Mouse (Mus musculus) midbrain, embryonic 12.5 days (tissue): ENCODE measurements around the gene Vmn1r58. TPM values are rescaled to one million over a fixed set of nuclear protein-coding genes. Genes with fewer than 3 reads are reported as not detected.
"Not testable (repeated sequence)": the region's sequence is repeated elsewhere in the genome, so short reads cannot be mapped to it uniquely, and the experiment has no call there.

Source experiments
- ATAC-seq: fragments of 200-750 bp; cut with Nextera tagmentation; 2 replicates; pipeline ENCODE4 v1.8.0; 2017; ENCODE audit warnings: low read depth, moderate TSS enrichment, moderate library complexity; ENCODE audit not compliant: low FRiP score
- H3K27ac ChIP-seq: fragments of 300-500 bp; sonication (generic); replicated peaks from 2 replicates; pipeline ENCODE4 v1.5.1; 2016; ENCODE audit warnings: mild to moderate bottlenecking
- H3K27me3 ChIP-seq: fragments of 300-500 bp; sonication (generic); 2 replicates; pipeline ENCODE4 v1.6.1; 2016; ENCODE audit warnings: mild to moderate bottlenecking
- H3K36me3 ChIP-seq: fragments of 300-500 bp; sonication (generic); 2 replicates; pipeline ENCODE4 v1.6.1; 2016
- H3K4me1 ChIP-seq: fragments of 300-500 bp; sonication (generic); 2 replicates; pipeline ENCODE4 v1.6.1; 2016
- H3K4me2 ChIP-seq: fragments of 300-500 bp; sonication (generic); replicated peaks from 2 replicates; pipeline ENCODE4 v1.6.1; 2016; ENCODE audit warnings: mild to moderate bottlenecking, moderate library complexity
- H3K4me3 ChIP-seq: fragments of 300-500 bp; sonication (generic); 2 replicates; pipeline ENCODE4 v1.5.1; 2016; ENCODE audit warnings: mild to moderate bottlenecking
- H3K9ac ChIP-seq: fragments of 300-500 bp; sonication (generic); replicated peaks from 2 replicates; pipeline ENCODE4 v1.6.1; 2016; ENCODE audit warnings: mild to moderate bottlenecking, moderate library complexity
- H3K9me3 ChIP-seq: fragments of 300-500 bp; sonication (generic); 2 replicates; pipeline ENCODE4 v1.6.1; 2016; ENCODE audit warnings: mild to moderate bottlenecking
- WGBS: fragments of 180-500 bp; shearing (Covaris S2); methylation state at CpG from one replicate; pipeline ENCODE4 v1.1.7; 2016; 5-methylcytosine and 5-hydroxymethylcytosine counted together
- polyA plus RNA-seq: library from polyadenylated mRNA; unstranded; fragments of >200 nt; fragmentation: Nextera tagmentation; extraction: Ambion mirVana; gene quantifications from 2 replicates; pipeline ENCODE4 v1.2.1, GENCODE M21; 2016

Gene Vmn1r58
- polyA plus RNA-seq: not detected in 2 replicates

DNA sequence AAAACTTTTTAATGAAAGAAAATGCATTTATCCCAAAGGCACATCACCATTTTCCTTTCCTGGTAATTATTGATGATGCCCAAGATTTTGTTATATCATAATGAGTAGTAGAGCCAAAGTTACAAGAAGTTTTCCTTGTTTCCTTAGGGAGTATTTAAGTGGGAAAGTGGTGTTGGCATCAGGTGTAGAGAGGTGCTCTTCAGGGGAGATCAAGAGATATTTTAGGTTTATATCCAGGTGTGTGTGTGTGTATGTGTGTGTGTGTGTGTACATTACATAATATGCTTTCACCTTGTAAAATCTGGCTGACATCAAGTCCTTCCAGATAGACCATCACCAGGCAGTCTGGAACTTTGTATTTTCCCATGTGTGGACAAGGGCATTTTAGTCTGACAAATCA is at the start of gene Vmn1r58:
TSS of gene Vmn1r58 (minus strand) at position 101 of the 400 bp plus-strand sequence.
- not testable (repeated sequence) for H3K27ac ChIP-seq, H3K4me1 ChIP-seq, ATAC-seq, H3K36me3 ChIP-seq, H3K4me3 ChIP-seq, H3K27me3 ChIP-seq, H3K9ac ChIP-seq, H3K4me2 ChIP-seq
- H3K9me3 ChIP-seq: peaks cover 13% of the 10 kb centered on the region; the same call in 1 of the 2 replicates

DNA sequence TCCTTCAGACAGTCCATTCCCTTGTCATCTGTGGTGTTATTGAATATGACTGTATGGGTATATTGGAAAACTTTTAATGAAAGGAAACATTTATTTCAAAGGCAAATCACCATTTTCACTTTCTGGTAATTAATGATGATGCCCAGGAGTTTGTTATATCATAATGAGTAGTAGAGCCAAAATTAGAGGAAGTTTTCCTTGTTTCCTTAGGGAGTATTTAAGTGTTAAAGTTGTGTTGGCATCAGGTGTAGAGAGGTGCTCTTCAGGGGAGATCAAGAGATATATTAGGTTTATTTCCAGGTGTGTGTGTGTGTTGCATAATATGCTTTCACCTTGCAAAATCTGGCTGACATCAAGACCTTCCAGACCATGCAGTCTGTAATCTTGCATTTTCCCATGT is 43.5 kb upstream of the Vmn1r58 start, which contains the start of gene Vmn1r59:
TSS of gene Vmn1r59 (minus strand) at position 101 of the 400 bp plus-strand sequence.
- Histone ChIP-seq H3K9me3 (peaks cover 38% of the 10 kb centered on the region), H3K27ac (no peak within 1 kb of the TSS)
- ATAC-seq: no peak

GRCm38 (mm10) chr7:5454011-5454410 is 40.8 kb upstream of the Vmn1r58 start:
- peaks cover 43% of the 10 kb centered on the region for H3K9me3 ChIP-seq
- not testable (repeated sequence) for ATAC-seq
- 72% methylated on average over 3 of the region's 3 CpGs for WGBS

More for the DNA sequence above, 43.5 kb upstream of the Vmn1r58 start, which contains the start of gene Vmn1r59:
- Histone ChIP-seq H3K36me3 (no peaks in the 10 kb centered on the region), H3K4me3 (no peak within 1 kb of the TSS), H3K4me2 (no peak within 1 kb of the TSS), H3K27me3 (no peaks in the 10 kb centered on the region), H3K4me1 (no peaks in the 10 kb centered on the region), H3K9ac (no peak within 1 kb of the TSS)

DNA sequence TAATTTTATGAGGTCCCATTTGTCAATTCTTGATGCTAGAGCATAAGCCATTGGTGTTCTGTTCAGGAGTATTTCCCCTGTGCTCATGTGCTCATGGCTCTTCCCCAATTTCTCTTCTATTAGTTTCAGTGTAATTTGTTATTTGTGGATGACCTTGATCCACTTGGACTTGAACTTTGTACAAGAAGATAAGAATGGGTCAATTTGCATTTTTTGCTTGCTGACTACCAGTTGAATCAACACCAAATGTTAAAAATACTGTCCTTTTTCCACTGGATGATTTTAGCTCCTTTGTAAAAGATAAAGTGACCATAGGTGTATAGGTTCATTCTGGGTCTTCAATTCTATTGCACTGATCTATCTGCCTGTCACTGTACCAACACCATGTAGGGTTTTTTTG is 35.4 kb upstream of the Vmn1r58 start:
- Histone ChIP-seq H3K27me3 (no peaks in the 10 kb centered on the region), H3K4me2 (no peak overlapping the region), H3K36me3 (no peaks in the 10 kb centered on the region), H3K9me3 (peaks cover 26% of the 10 kb centered on the region; the same call in 1 of the 2 replicates), H3K4me1 (no peaks in the 10 kb centered on the region), H3K9ac (no peak overlapping the region), H3K4me3 (no peak overlapping the region), H3K27ac (no peak overlapping the region)
- no peak for ATAC-seq

More at GRCm38 (mm10) chr7:5454011-5454410, 40.8 kb upstream of the Vmn1r58 start:
- not testable (repeated sequence) for H3K9ac ChIP-seq, H3K27ac ChIP-seq, H3K36me3 ChIP-seq, H3K4me3 ChIP-seq, H3K4me1 ChIP-seq, H3K4me2 ChIP-seq, H3K27me3 ChIP-seq

DNA sequence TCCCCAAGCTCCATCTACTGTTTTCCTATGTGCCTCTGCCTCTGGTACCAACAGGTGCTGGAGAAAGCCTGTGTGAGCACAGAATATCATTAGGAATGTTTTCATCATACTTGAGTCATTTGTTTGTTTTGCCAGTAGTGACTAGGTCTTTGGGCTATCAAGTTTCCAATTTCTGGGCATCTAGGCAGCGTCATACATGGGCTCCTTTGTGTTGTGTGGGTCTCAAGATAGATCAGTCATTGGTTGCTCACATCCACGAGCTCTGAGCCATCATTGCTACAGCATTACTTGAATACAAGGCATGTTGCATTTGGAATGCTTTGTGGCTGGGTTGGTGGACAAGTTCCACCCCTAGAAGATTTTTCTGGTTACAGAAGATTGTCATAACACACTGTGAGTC is 7.0 kb downstream of the Vmn1r58 start:
- Histone ChIP-seq H3K4me1 (no peaks in the 10 kb centered on the region), H3K27ac (no peak overlapping the region), H3K9ac (no peak overlapping the region), H3K4me2 (no peak overlapping the region), H3K27me3 (no peaks in the 10 kb centered on the region), H3K4me3 (no peak overlapping the region), H3K36me3 (no peaks in the 10 kb centered on the region), H3K9me3 (peaks cover 29% of the 10 kb centered on the region)
- no peak for ATAC-seq
- WGBS: 38% methylated on average over 2 of the region's 2 CpGs

- no peaks in the 10 kb centered on the region for H3K27me3 ChIP-seq
- WGBS: 80% methylated on average over 2 of the region's 2 CpGs
- H3K36me3 ChIP-seq: no peaks in the 10 kb centered on the region
- H3K4me2 ChIP-seq: no peak overlapping the region
- ATAC-seq: no peak
- H3K4me3 ChIP-seq: no peak overlapping the region
- no peak overlapping the region for H3K9ac ChIP-seq
- no peaks in the 10 kb centered on the region for H3K4me1 ChIP-seq
- no peak overlapping the region for H3K27ac ChIP-seq
- peaks cover 50% of the 10 kb centered on the region for H3K9me3 ChIP-seq
These were observed 46.5 kb downstream of the Vmn1r58 start for GRCm38 (mm10) chr7:5366724-5367123.

DNA sequence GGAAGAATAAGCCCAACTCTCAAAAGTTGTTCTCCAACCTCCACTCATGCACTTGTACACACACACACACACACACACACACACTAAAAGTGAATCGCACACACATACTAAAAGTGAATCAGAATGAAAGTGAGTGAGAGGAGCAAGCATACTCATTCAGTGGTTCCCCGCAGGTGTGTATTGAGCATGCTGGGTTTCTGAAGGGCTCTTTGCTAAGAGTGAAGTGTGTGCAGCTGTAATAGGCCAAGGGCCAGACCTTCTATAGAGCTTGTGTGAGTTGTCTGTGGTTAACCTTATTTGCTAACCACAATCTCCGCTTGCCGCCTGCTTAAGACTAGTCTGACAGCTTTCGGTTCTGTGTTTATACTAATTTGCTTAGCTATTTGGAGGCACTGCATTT is 49.6 kb downstream of the Vmn1r58 start:
- H3K9me3 ChIP-seq: peaks cover 65% of the 10 kb centered on the region
- H3K27ac ChIP-seq: no peak overlapping the region
- no peak for ATAC-seq
- no peak overlapping the region for H3K4me3 ChIP-seq
- WGBS: 94% methylated on average over 5 of the region's 5 CpGs
- no peak overlapping the region for H3K9ac ChIP-seq
- H3K27me3 ChIP-seq: no peaks in the 10 kb centered on the region
- no peaks in the 10 kb centered on the region for H3K4me1 ChIP-seq
- no peak overlapping the region for H3K4me2 ChIP-seq
- no peaks in the 10 kb centered on the region for H3K36me3 ChIP-seq

Other genes with a start within 250 kb of the Vmn1r58 start
- gene Vmn1r56, start 216.6 kb downstream of the Vmn1r58 start, polyA plus RNA-seq: not detected in 2 replicates
- gene Vmn1r57, start 194.9 kb downstream of the Vmn1r58 start, polyA plus RNA-seq: not detected in 2 replicates
- not detected in 2 replicates for gene Gm5065, start 62.9 kb downstream of the Vmn1r58 start, polyA plus RNA-seq
- not detected in 2 replicates for gene Nlrp2, start 62.4 kb downstream of the Vmn1r58 start, polyA plus RNA-seq
- gene Vmn1r59, start 43.4 kb upstream of the Vmn1r58 start, polyA plus RNA-seq: not detected in 2 replicates
- gene Vmn2r28, start 80.6 kb upstream of the Vmn1r58 start, polyA plus RNA-seq: not detected in 2 replicates
- not detected in 2 replicates for gene Vmn1r60, start 133.9 kb upstream of the Vmn1r58 start, polyA plus RNA-seq
- gene Vmn1r61, start 199.9 kb upstream of the Vmn1r58 start, polyA plus RNA-seq: not detected in 2 replicates